Mouse (Mus musculus) intestine, postnatal 0 days (tissue): ENCODE measurements around the gene Crk. TPM values are rescaled to one million over a fixed set of nuclear protein-coding genes. Genes with fewer than 3 reads are reported as not detected.

Source experiments
- ATAC-seq: fragments of 200-750 bp; cut with Nextera tagmentation; 2 replicates; pipeline ENCODE4 v1.8.0; 2017; ENCODE audit warnings: mild to moderate bottlenecking, moderate TSS enrichment, moderate library complexity
- H3K27ac ChIP-seq: fragments of 300-500 bp; sonication (generic); 2 replicates; pipeline ENCODE4 v1.5.1; 2014; ENCODE audit warnings: mild to moderate bottlenecking, low read depth, low read length, moderate library complexity
- H3K27me3 ChIP-seq: fragments of 300-500 bp; sonication (generic); replicated peaks from 2 replicates; pipeline ENCODE4 v1.6.1; 2014; ENCODE audit warnings: low read length, mixed read lengths; ENCODE audit not compliant: control insufficient read depth, insufficient read depth
- H3K36me3 ChIP-seq: fragments of 300-500 bp; sonication (generic); 2 replicates; pipeline ENCODE4 v1.6.1; 2014; ENCODE audit warnings: mild to moderate bottlenecking, moderate library complexity; ENCODE audit not compliant: control insufficient read depth, insufficient read depth
- H3K4me1 ChIP-seq: fragments of 300-500 bp; sonication (generic); replicated peaks from 2 replicates; pipeline ENCODE4 v1.6.1; 2014; ENCODE audit warnings: antibody characterized with exemption, low read length, mixed read lengths; ENCODE audit not compliant: control insufficient read depth, insufficient read depth
- H3K4me2 ChIP-seq: fragments of 300-500 bp; sonication (generic); replicated peaks from 2 replicates; pipeline ENCODE4 v1.6.1; 2014; ENCODE audit warnings: low read depth, mild to moderate bottlenecking, moderate library complexity
- H3K4me3 ChIP-seq: fragments of 300-500 bp; sonication (generic); 2 replicates; pipeline ENCODE4 v1.5.1; 2014; ENCODE audit warnings: low read depth, low read length
- H3K9ac ChIP-seq: fragments of 300-500 bp; sonication (generic); 2 replicates; pipeline ENCODE4 v1.6.1; 2014; ENCODE audit warnings: mild to moderate bottlenecking, low read depth, low read length
- H3K9me3 ChIP-seq: fragments of 300-500 bp; sonication (generic); 2 replicates; pipeline ENCODE4 v1.6.1; 2016; ENCODE audit warnings: mixed run types; ENCODE audit not compliant: control insufficient read depth
- CTCF ChIP-seq: sonication (generic); IDR thresholded peaks from 2 replicates; pipeline ENCODE4 v1.5.1; 2016; ENCODE audit warnings: low read depth, mild to moderate bottlenecking, control low read depth, antibody characterized with exemption, moderate library complexity
- WGBS: fragments of 180-500 bp; shearing (Covaris S2); extraction: QIAGEN DNeasy Blood & Tissue Kit; methylation state at CpG from one replicate; pipeline ENCODE4 v1.1.7; 2014; 5-methylcytosine and 5-hydroxymethylcytosine counted together
- polyA plus RNA-seq: library from polyadenylated mRNA; unstranded; fragments of >200 nt; fragmentation: Nextera tagmentation; extraction: Ambion mirVana; gene quantifications from 2 replicates; pipeline ENCODE4 v1.2.1, GENCODE M21; 2015

Crk gene
- polyA plus RNA-seq, 1 experiment from 2014 or later, result 64.8 TPM

- TF ChIP-seq CTCF, result no peak
- Histone ChIP-seq H3K4me2 (peak overlapping the region; percentile 89), H3K36me3 (peaks cover 18% of the 10 kb centered on the region), H3K4me3 (peak overlapping the region; percentile 58), H3K9ac (peak overlapping the region; percentile 38; the same call in 1 of the 2 replicates), H3K4me1 (peaks cover 11% of the 10 kb centered on the region), H3K9me3 (no peaks in the 10 kb centered on the region), H3K27me3 (no peaks in the 10 kb centered on the region), H3K27ac (peak overlapping the region; percentile 83)
- no peak for ATAC-seq
- WGBS, result 45% methylated on average over 25 of the region's 25 CpGs
Observed at GRCm38 (mm10) chr11:75654471-75655390, 24.3 kb upstream of the Crk start.

- Histone ChIP-seq H3K9ac (peak overlapping the region; percentile 82), H3K27ac (peak overlapping the region; percentile 83), H3K27me3 (no peaks in the 10 kb centered on the region), H3K4me1 (peaks cover 11% of the 10 kb centered on the region), H3K4me2 (peak overlapping the region; percentile 89), H3K36me3 (peaks cover 28% of the 10 kb centered on the region), H3K9me3 (no peaks in the 10 kb centered on the region), H3K4me3 (peak overlapping the region; percentile 57)
- under 1% methylated on average over 72 of the region's 78 CpGs for WGBS
- peak; percentile 58 for ATAC-seq
- peak; percentile 17; the same call in 1 of the 2 replicates for TF ChIP-seq CTCF
Observed at GRCm38 (mm10) chr11:75655621-75656545, 23.2 kb upstream of the Crk start.

- H3K9ac ChIP-seq, result peak overlapping the region; percentile 82
- WGBS, result 48% methylated on average over 20 of the region's 20 CpGs
- no peaks in the 10 kb centered on the region for H3K9me3 ChIP-seq
- peaks cover 38% of the 10 kb centered on the region for H3K36me3 ChIP-seq
- H3K27ac ChIP-seq, result no peak overlapping the region; the same call in 1 of the 2 replicates
- ATAC-seq, result no peak
- H3K27me3 ChIP-seq, result no peaks in the 10 kb centered on the region
- peak overlapping the region; percentile 89 for H3K4me2 ChIP-seq
- H3K4me1 ChIP-seq, result peaks cover 11% of the 10 kb centered on the region
- no peak for TF ChIP-seq CTCF
- peak overlapping the region; percentile 57 for H3K4me3 ChIP-seq
Observed at GRCm38 (mm10) chr11:75656621-75657590, 22.2 kb upstream of the Crk start.

- Histone ChIP-seq H3K36me3 (peaks cover 46% of the 10 kb centered on the region), H3K4me3 (no peak overlapping the region), H3K9me3 (no peaks in the 10 kb centered on the region), H3K27me3 (no peaks in the 10 kb centered on the region), H3K4me2 (no peak overlapping the region), H3K4me1 (peaks cover 8% of the 10 kb centered on the region), H3K27ac (no peak overlapping the region), H3K9ac (no peak overlapping the region)
- ATAC-seq, result no peak
- no peak for TF ChIP-seq CTCF
Observed at GRCm38 (mm10) chr11:75657841-75658240, 21.2 kb upstream of the Crk start.

- ATAC-seq, result no peak
- WGBS, result 94% methylated on average over 13 of the region's 13 CpGs
- Histone ChIP-seq H3K4me3 (no peak overlapping the region), H3K4me1 (peaks cover 8% of the 10 kb centered on the region), H3K9me3 (no peaks in the 10 kb centered on the region), H3K9ac (no peak overlapping the region), H3K4me2 (no peak overlapping the region), H3K27me3 (no peaks in the 10 kb centered on the region), H3K36me3 (peaks cover 47% of the 10 kb centered on the region), H3K27ac (no peak overlapping the region)
- TF ChIP-seq CTCF, result no peak
Observed at GRCm38 (mm10) chr11:75658311-75658710, 20.7 kb upstream of the Crk start.
